Mouse (Mus musculus): ENCODE results near the gene Sectm1b. TPM values are rescaled to one million over a fixed set of nuclear protein-coding genes. Genes with fewer than 3 reads are reported as not detected.
A peak's percentile ranks its signal among the peaks of the same experiment; 100 is the strongest.
"Not testable (repeated sequence)": the region's sequence is repeated elsewhere in the genome, so short reads cannot be mapped to it uniquely, and the experiment has no call there.

Gene Sectm1b
- polyA plus RNA-seq (2015; fragmentation: Nextera tagmentation; extraction: Ambion mirVana): not detected in 2 replicates

DNA sequence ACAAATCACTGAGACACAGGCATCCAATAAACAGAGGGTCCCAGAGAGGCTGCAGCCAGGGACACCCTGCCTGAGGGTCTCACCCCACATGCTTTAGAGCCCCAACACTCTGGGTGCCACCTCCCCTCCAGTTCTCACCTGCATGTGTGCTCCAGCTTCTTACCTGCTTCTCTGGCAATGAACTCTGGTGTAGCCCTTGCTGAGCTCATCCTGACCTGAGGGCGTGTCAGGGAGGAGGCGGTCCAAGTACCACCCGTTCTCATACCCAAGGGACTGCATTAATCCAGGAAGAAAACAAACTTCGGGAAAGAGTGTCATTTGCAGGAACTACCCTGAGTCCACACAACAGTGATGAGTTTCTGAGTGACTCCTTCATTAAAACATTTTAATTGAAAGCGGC lies at the start of gene Sectm1b:
TSS of gene Sectm1b (minus strand) at position 191 of the 400 bp plus-strand sequence.
- Histone ChIP-seq H3K27ac (replicated peaks) (no peak within 1 kb of the TSS), H3K9me3 (no peaks in the 10 kb centered on the region), H3K36me3 (no peaks in the 10 kb centered on the region), H3K4me2 (no peak within 1 kb of the TSS), H3K4me3 (no peak within 1 kb of the TSS), H3K27me3 (no peaks in the 10 kb centered on the region), H3K9ac (no peak within 1 kb of the TSS), H3K4me1 (replicated peaks) (no peaks in the 10 kb centered on the region)
- WGBS: 84% methylated on average over 5 of the region's 5 CpGs
- ATAC-seq (ENCODE audit: low read depth): no peak

DNA sequence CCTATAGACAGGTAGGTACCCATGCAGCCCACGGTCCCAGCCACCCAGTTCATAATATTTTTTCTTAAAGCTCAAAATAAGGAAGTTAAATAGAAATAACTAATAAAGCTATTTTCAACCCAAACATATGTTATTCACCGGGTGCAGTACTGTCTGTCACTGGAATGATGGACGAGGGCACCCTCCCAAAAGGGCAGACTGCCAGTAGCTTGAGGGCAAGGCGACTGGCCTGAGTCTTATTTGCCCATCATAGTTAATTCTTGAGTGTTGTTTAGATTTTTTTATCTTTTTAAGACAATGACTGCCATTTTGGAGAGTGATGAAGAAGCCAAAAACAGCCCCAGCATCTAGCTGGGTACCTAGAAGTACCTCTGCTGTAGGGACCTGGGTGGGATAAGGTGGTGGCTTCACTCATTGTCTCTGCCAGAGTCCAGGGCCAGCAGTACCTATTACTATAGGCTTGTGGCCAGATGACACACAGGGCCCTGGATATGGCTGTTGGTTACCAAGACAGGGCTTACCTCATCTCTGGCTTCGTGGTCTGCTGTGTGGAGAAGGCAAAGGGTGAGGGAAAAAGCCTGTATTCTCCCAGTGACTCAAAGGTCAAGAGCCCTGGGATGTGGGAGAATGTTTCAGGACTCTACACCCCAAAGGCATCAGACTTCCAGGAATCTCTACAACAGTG lies 48.9 kb upstream of the Sectm1b start:
- H3K4me1 ChIP-seq (replicated peaks): no peaks in the 10 kb centered on the region
- H3K36me3 ChIP-seq: no peaks in the 10 kb centered on the region
- no peaks in the 10 kb centered on the region for H3K27me3 ChIP-seq
- no peak overlapping the region for H3K9ac ChIP-seq
- no peak for ATAC-seq (ENCODE audit: low read depth)
- no peak overlapping the region for H3K4me2 ChIP-seq
- H3K4me3 ChIP-seq: no peak overlapping the region
- 79% methylated on average over 5 of the region's 5 CpGs for WGBS
- no peaks in the 10 kb centered on the region for H3K9me3 ChIP-seq
- H3K27ac ChIP-seq (replicated peaks): no peak overlapping the region

DNA sequence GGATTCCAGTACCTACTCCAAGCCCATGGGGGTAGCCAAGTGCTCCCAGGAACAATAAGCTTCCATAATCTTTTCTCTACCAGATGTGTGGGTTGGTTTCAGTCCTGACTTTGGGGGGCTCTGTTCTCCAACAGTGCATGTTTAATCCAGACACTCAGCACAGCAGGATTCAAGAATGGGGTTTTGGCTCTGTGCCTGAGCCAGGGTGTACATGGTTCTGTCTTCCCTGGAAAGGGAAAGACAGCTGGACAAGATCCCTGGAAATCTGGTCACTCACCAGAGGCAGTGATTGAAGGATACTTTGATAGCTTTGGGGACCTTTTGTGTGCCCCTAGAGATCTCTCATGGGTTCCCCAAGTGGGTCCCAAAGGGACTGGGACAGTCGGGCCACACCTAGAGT lies 48.2 kb upstream of the Sectm1b start:
- no peaks in the 10 kb centered on the region for H3K36me3 ChIP-seq
- no peak overlapping the region for H3K4me2 ChIP-seq
- H3K27ac ChIP-seq (replicated peaks): no peak overlapping the region
- ATAC-seq (ENCODE audit: low read depth): no peak
- no peaks in the 10 kb centered on the region for H3K27me3 ChIP-seq
- no peak overlapping the region for H3K4me3 ChIP-seq
- WGBS: 74% methylated on average over 1 of the region's 1 CpGs
- no peak overlapping the region for H3K9ac ChIP-seq
- no peaks in the 10 kb centered on the region for H3K4me1 ChIP-seq (replicated peaks)
- no peaks in the 10 kb centered on the region for H3K9me3 ChIP-seq

DNA sequence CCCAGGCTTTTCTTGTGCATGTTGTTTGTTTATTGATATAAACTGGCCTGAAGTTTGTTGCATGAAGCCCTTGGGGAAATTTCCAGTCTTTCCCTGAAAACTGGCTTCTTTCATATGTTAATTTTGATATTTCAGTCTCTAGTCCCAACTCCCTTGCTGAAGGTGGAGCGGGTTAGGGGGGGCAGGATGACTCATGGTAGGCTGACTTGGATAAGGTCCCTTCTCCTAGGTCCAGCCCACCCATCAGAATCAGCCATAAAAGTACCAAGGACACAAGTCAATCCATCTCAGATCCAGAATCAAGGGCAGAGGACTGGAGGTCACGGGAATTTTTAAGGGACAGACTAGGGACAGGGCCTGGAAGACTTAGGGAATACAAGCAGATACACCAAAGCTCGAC lies 47.7 kb upstream of the Sectm1b start:
- Histone ChIP-seq H3K9ac (no peak overlapping the region), H3K27me3 (no peaks in the 10 kb centered on the region), H3K36me3 (no peaks in the 10 kb centered on the region), H3K4me2 (no peak overlapping the region), H3K4me1 (replicated peaks) (no peaks in the 10 kb centered on the region), H3K4me3 (no peak overlapping the region), H3K27ac (replicated peaks) (no peak overlapping the region), H3K9me3 (no peaks in the 10 kb centered on the region)
- no peak for ATAC-seq (ENCODE audit: low read depth)
- WGBS: 86% methylated on average over 3 of the region's 3 CpGs

DNA sequence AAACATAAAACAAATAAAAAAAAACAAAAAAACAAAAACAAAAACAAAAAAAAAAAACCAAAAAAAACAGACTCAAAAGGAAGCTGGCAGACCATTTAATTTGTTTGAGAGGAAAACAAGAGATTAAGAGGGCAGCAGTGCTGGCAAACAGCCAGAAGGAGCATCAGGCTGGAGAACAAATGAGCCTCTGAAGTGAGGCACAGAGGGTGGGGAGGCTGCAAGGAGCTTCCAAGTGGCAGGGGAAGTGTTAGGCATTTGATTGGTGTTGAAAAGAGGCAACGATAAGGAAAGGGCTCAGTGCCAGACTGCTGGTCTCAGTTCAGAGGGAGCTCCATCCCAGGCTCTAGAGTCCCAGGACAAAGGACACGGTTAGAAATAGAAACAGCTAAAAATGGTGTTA lies 46.6 kb upstream of the Sectm1b start:
- no peak overlapping the region for H3K4me3 ChIP-seq
- peak; percentile 61; the same call in 1 of the 2 replicates for ATAC-seq (ENCODE audit: low read depth)
- no peaks in the 10 kb centered on the region for H3K27me3 ChIP-seq
- H3K4me2 ChIP-seq: no peak overlapping the region
- no peak overlapping the region for H3K27ac ChIP-seq (replicated peaks)
- no peaks in the 10 kb centered on the region for H3K36me3 ChIP-seq
- H3K4me1 ChIP-seq (replicated peaks): no peaks in the 10 kb centered on the region
- no peak overlapping the region for H3K9ac ChIP-seq
- WGBS: 23% methylated on average over 2 of the region's 2 CpGs
- no peaks in the 10 kb centered on the region for H3K9me3 ChIP-seq

DNA sequence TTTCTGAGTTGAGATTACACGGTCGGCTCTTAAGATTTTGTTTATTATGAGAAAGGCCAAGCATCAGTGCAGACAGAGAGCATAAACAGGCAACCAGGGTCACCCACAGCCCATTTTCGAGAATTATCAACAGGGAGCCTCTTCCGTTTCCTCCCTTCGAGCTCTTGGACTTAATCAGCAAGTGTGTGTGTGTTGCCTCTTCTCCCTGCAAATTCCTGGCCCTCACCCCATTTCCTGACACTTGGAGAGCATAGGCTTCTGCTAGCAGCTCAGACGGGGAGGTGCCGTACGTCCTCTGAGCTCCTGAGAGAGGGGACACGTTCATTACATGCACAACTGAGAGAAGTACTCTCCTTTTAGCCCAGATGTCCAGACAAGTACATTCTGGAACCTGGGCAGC lies 44.7 kb upstream of the Sectm1b start:
- ATAC-seq (ENCODE audit: low read depth): no peak
- Histone ChIP-seq H3K36me3 (no peaks in the 10 kb centered on the region), H3K9ac (no peak overlapping the region), H3K4me3 (no peak overlapping the region), H3K4me2 (no peak overlapping the region), H3K4me1 (replicated peaks) (no peaks in the 10 kb centered on the region), H3K27ac (replicated peaks) (no peak overlapping the region), H3K9me3 (no peaks in the 10 kb centered on the region), H3K27me3 (no peaks in the 10 kb centered on the region)
- WGBS: 76% methylated on average over 9 of the region's 9 CpGs

DNA sequence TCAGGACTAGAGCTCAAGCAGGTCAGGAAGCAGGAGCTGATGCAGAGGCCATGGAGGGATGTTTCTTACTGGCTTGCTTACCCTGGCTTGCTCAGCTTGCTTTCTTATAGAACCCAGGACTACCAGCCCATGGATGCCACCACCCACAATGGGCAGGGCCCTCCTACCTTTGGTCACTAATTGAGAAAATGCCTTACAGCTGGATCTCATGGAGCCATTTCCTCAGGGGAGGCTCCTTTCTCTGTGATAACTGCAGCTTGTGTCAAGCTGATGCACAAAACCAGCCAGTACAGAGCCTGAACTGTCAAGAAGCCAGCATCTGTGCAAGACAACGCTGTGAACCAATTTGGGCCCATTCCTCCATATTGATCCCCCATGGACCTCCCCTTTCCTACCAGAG lies 43.9 kb upstream of the Sectm1b start:
- not testable (repeated sequence) for ATAC-seq (ENCODE audit: low read depth); H3K9ac ChIP-seq; H3K9me3 ChIP-seq; H3K4me3 ChIP-seq; H3K36me3 ChIP-seq; H3K4me2 ChIP-seq; H3K27me3 ChIP-seq; H3K27ac ChIP-seq (replicated peaks); H3K4me1 ChIP-seq (replicated peaks)
- WGBS: 94% methylated on average over 1 of the region's 1 CpGs

DNA sequence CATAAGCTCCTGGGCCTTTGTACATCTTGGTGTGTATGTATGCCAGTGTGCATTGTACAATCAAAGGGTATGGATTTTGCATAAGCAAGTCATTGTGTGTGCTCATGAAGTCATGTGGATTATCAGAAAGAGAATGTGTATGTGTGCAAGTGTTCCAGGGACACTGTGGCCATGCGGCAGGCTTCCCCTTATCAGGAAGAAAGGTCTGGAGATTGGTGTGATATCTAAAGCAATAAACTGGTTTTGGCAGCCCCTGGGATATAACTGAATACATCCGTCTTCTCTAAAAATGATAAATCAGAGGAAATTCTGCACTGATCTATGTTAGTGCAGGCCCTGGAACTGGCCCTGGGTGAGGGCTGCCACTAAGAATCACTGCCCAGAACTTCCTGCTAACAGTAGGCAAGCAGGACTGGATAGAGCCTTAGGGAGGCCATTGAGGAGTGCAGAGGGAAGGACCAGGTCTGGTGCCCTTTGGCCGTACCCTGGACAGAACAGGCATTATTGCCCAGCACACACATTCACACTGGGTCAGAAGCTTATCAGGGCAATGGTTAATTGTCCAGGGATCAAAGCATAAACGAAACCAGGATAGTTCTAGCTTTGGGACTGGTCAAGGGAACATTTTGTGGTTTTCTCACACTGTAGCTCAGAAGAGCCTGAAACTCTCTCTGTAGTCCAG lies 37.9 kb upstream of the Sectm1b start:
- Histone ChIP-seq H3K36me3 (no peaks in the 10 kb centered on the region), H3K4me3 (no peak overlapping the region), H3K9ac (no peak overlapping the region), H3K9me3 (no peaks in the 10 kb centered on the region), H3K4me1 (replicated peaks) (no peaks in the 10 kb centered on the region), H3K4me2 (no peak overlapping the region), H3K27ac (replicated peaks) (no peak overlapping the region), H3K27me3 (no peaks in the 10 kb centered on the region)
- 90% methylated on average over 4 of the region's 4 CpGs for WGBS
- ATAC-seq (ENCODE audit: low read depth): no peak

DNA sequence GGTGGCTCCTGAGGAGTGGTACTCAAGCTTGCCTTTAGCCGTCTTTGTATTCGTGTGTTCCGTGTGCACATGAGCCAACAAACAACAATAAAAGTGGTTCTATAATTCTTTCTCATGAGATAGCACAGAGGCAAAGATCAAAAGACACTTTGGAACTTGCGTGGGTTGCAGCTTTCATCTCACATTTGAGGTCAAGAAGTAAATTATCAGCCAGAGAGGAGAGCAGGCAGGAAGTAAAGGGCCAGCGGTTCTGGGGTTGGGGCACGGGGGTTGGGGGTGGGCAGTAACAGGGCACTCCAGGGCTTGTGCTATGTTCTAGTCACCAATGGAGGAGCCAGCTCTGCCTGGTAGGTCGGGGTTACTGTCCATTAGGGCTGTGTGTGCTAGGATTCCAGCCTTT lies 37.3 kb upstream of the Sectm1b start:
- H3K4me1 ChIP-seq (replicated peaks): no peaks in the 10 kb centered on the region
- WGBS: 62% methylated on average over 7 of the region's 7 CpGs
- ATAC-seq (ENCODE audit: low read depth): no peak

DNA sequence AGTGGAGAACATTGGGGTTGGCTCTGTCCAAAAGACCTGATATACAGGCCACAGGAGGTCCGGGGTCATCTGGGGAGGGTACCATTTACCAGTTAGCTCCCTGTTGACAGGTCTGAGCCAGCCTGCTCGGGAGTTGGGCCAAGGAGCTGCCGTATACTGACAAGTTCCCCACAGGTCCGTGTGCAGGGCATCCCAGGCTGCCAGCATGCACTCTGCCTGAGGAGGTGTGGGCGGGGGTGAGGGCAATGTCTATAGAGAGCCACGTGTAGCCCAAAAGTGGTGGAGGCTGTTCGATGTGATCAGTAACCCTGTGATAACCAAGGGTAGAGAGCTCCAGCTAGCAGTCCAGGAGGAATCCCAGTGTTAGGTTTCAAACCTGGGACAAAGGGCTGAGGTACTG lies 36.4 kb upstream of the Sectm1b start:
- no peak for ATAC-seq (ENCODE audit: low read depth)
- 78% methylated on average over 7 of the region's 7 CpGs for WGBS

More for the DNA sequence above, 37.3 kb upstream of the Sectm1b start:
- Histone ChIP-seq H3K9ac (no peak overlapping the region), H3K27me3 (no peaks in the 10 kb centered on the region), H3K36me3 (no peaks in the 10 kb centered on the region), H3K4me2 (no peak overlapping the region), H3K9me3 (no peaks in the 10 kb centered on the region), H3K27ac (replicated peaks) (no peak overlapping the region), H3K4me3 (no peak overlapping the region)

DNA sequence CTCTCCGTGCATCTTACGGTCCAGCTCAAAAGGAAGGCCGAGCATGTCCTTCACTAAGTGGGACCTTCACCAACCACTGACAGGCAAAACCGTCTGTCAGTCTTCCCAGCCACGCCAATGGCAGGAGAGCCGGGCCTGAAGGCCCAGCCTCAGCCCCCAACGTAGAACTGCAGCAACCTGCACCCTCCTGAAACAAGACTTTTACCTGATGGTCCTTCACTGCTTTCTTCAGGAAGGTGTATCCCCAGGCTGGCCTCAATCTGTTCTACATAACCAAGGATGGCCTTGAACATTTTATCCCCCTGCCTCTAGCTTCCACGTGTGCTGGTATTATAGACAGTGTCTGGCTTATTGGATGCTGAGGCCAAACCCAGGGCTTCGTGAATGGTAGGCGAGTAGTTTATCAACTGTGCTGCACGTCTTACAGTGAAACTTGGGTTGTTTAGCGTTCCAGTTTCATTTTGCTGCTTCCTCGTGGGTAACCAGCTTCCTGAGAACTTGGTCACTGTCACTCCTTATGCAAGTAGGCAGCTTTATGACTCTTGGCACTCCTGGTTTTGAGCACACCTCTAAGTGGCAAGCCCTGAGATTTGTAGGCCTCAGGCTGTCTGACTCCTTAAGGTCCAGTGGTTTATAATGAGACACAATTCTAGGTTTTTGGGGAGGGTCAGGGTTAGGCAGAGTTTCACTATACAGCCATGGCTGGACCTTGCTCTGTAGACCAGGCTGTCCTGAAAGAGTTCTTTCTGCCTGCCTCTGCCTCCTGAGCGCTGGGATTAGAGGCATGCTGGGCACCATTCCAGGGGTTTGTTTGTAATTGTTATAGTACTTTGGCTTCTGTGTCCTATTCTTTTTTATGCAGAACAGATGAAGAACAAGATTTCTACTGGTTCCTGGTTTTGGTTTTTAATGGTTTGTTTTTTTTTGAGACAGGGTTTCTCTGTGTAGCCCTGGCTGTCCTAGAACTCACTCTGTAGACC lies 29.5 kb upstream of the Sectm1b start:
- H3K9ac ChIP-seq: no peak overlapping the region
- no peak overlapping the region for H3K27ac ChIP-seq (replicated peaks)
- no peaks in the 10 kb centered on the region for H3K9me3 ChIP-seq
- no peaks in the 10 kb centered on the region for H3K27me3 ChIP-seq
- no peak overlapping the region for H3K4me3 ChIP-seq
- H3K36me3 ChIP-seq: no peaks in the 10 kb centered on the region
- no peak overlapping the region for H3K4me2 ChIP-seq
- ATAC-seq (ENCODE audit: low read depth): no peak
- no peaks in the 10 kb centered on the region for H3K4me1 ChIP-seq (replicated peaks)
- WGBS: 88% methylated on average over 14 of the region's 14 CpGs

More for the DNA sequence above, 36.4 kb upstream of the Sectm1b start:
- H3K27ac ChIP-seq (replicated peaks): no peak overlapping the region
- H3K4me1 ChIP-seq (replicated peaks): no peaks in the 10 kb centered on the region
- no peak overlapping the region for H3K4me3 ChIP-seq
- no peaks in the 10 kb centered on the region for H3K36me3 ChIP-seq
- no peaks in the 10 kb centered on the region for H3K27me3 ChIP-seq
- no peak overlapping the region for H3K4me2 ChIP-seq
- H3K9me3 ChIP-seq: no peaks in the 10 kb centered on the region
- H3K9ac ChIP-seq: no peak overlapping the region

DNA sequence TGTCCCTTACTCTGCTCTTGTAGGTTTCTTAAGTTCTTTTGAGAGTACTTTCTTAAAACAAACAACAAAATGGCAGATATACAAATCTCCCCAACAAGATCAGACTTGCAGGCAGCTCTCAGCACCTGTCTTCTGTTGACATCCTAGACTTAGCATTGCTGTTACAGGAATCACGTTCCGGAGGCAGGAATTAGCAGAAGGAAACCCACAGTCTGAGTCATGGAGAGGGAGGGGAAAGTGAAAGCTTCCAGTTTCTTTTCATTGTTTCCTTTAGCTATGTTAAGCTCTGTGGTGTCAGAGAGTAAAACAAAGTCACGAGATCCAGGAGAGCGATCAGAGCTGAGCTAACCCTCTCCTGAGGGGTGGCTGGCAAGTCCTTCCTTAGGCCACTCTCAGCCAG lies 27.6 kb upstream of the Sectm1b start:
- H3K4me2 ChIP-seq: no peak overlapping the region
- H3K4me1 ChIP-seq (replicated peaks): no peaks in the 10 kb centered on the region
- H3K9ac ChIP-seq: no peak overlapping the region
- no peaks in the 10 kb centered on the region for H3K9me3 ChIP-seq
- H3K4me3 ChIP-seq: no peak overlapping the region
- no peaks in the 10 kb centered on the region for H3K36me3 ChIP-seq
- ATAC-seq (ENCODE audit: low read depth): no peak
- 81% methylated on average over 4 of the region's 4 CpGs for WGBS
- H3K27ac ChIP-seq (replicated peaks): no peak overlapping the region
- H3K27me3 ChIP-seq: no peaks in the 10 kb centered on the region
